Mouse (Mus musculus) midbrain, postnatal 0 days (tissue): ENCODE measurements around the gene S1pr5. TPM values are rescaled to one million over a fixed set of nuclear protein-coding genes. Genes with fewer than 3 reads are reported as not detected.

Source experiments
- ATAC-seq: fragments of 200-750 bp; cut with Nextera tagmentation; 2 replicates; pipeline ENCODE4 v1.8.0; 2017; ENCODE audit warnings: moderate number of reproducible peaks, mild to moderate bottlenecking, moderate TSS enrichment, moderate library complexity; ENCODE audit not compliant: low FRiP score
- DNase-seq: peaks from one replicate; pipeline ENCODE4 v3.0.0-alpha.2; 2015; ENCODE audit warnings: low spot score
- H3K27ac ChIP-seq: fragments of 300-500 bp; sonication (generic); 2 replicates; pipeline ENCODE4 v1.5.1; 2014; ENCODE audit warnings: low read depth, mild to moderate bottlenecking, low read length, mixed read lengths
- H3K27me3 ChIP-seq: fragments of 300-500 bp; sonication (generic); 2 replicates; pipeline ENCODE4 v1.6.1; 2014; ENCODE audit warnings: low read length, control low read depth, mixed read lengths; ENCODE audit not compliant: insufficient read depth
- H3K36me3 ChIP-seq: fragments of 300-500 bp; sonication (generic); 2 replicates; pipeline ENCODE4 v1.6.1; 2014; ENCODE audit warnings: low read length, control low read depth, mixed read lengths; ENCODE audit not compliant: insufficient read depth
- H3K4me1 ChIP-seq: fragments of 300-500 bp; sonication (generic); 2 replicates; pipeline ENCODE4 v1.6.1; 2014; ENCODE audit warnings: mild to moderate bottlenecking, control low read depth, antibody characterized with exemption, low read length, mixed read lengths; ENCODE audit not compliant: insufficient read depth
- H3K4me2 ChIP-seq: fragments of 300-500 bp; sonication (generic); 2 replicates; pipeline ENCODE4 v1.6.1; 2014; ENCODE audit warnings: low read depth, mild to moderate bottlenecking, low read length, mixed read lengths; ENCODE audit not compliant: poor library complexity, severe bottlenecking
- H3K4me3 ChIP-seq: fragments of 300-500 bp; sonication (generic); 2 replicates; pipeline ENCODE4 v1.5.1; 2014; ENCODE audit warnings: low read depth, mild to moderate bottlenecking, low read length, moderate library complexity
- H3K9ac ChIP-seq: fragments of 300-500 bp; sonication (generic); replicated peaks from 2 replicates; pipeline ENCODE4 v1.6.1; 2014; ENCODE audit warnings: mild to moderate bottlenecking, low read length, moderate library complexity, mixed read lengths; ENCODE audit not compliant: poor library complexity, severe bottlenecking
- H3K9me3 ChIP-seq: fragments of 300-500 bp; sonication (generic); 2 replicates; pipeline ENCODE4 v1.6.1; 2016; ENCODE audit warnings: low read length, control low read depth
- CTCF ChIP-seq: IDR thresholded peaks from 2 replicates; pipeline ENCODE4 v1.5.1; 2016; ENCODE audit warnings: antibody characterized with exemption, mild to moderate bottlenecking
- WGBS: fragments of 180-500 bp; shearing (Covaris S2); extraction: QIAGEN DNeasy Blood & Tissue Kit; methylation state at CpG from one replicate; pipeline ENCODE4 v1.1.7; 2014; 5-methylcytosine and 5-hydroxymethylcytosine counted together
- polyA plus RNA-seq: library from polyadenylated mRNA; unstranded; fragments of >200 nt; fragmentation: Nextera tagmentation; extraction: Ambion mirVana; gene quantifications from 2 replicates; pipeline ENCODE4 v1.2.1, GENCODE M21; 2015
- total RNA-seq: library from RNA; depleted of rRNA; stranded (reverse); fragments of >200 nt; gene quantifications from 2 replicates; pipeline ENCODE4 v1.2.3, GENCODE M21; 2014

The S1pr5 gene
- total and polyA plus RNA-seq, 2 experiments from 2014 or later = 2.7 to 4.2 TPM

DNA sequence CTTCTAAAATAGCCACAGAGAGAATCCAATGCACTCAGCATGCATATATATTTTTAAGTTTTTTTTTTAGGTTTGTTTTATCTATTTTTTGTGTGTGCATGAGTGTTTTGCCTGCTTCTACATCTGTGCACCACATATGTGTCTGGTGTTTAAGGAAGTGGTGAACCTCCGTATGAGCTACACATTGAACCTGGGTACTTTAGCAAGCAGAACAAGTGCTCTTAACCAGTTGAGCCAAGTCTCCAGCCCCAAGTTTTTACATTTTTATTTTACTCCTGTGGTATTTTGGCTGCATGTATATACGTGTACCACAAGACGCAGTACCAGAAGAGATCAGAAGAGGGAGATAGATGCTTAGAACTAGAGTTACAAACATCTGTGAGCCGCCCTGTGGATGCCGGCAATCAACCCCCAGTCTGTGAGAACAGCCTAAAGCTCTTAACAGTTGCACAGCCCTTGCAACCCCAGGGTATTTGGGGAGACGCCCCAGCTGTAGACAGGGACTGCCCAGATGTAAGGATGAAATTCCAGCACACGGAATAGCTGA lies 26.8 kb downstream of the S1pr5 start:
- TF ChIP-seq CTCF = peak; percentile 69
- H3K36me3 ChIP-seq = no peaks in the 10 kb centered on the region
- DNase-seq (peak; percentile 78), ATAC-seq (no peak)
- no peak overlapping the region for H3K9ac ChIP-seq
- no peak overlapping the region for H3K4me2 ChIP-seq
- no peak overlapping the region for H3K27ac ChIP-seq
- H3K4me3 ChIP-seq = no peak overlapping the region
- no peaks in the 10 kb centered on the region; the same call in 1 of the 2 replicates for H3K4me1 ChIP-seq
- WGBS = 22% methylated on average over 7 of the region's 7 CpGs
- no peaks in the 10 kb centered on the region for H3K9me3 ChIP-seq
- H3K27me3 ChIP-seq = no peaks in the 10 kb centered on the region

DNA sequence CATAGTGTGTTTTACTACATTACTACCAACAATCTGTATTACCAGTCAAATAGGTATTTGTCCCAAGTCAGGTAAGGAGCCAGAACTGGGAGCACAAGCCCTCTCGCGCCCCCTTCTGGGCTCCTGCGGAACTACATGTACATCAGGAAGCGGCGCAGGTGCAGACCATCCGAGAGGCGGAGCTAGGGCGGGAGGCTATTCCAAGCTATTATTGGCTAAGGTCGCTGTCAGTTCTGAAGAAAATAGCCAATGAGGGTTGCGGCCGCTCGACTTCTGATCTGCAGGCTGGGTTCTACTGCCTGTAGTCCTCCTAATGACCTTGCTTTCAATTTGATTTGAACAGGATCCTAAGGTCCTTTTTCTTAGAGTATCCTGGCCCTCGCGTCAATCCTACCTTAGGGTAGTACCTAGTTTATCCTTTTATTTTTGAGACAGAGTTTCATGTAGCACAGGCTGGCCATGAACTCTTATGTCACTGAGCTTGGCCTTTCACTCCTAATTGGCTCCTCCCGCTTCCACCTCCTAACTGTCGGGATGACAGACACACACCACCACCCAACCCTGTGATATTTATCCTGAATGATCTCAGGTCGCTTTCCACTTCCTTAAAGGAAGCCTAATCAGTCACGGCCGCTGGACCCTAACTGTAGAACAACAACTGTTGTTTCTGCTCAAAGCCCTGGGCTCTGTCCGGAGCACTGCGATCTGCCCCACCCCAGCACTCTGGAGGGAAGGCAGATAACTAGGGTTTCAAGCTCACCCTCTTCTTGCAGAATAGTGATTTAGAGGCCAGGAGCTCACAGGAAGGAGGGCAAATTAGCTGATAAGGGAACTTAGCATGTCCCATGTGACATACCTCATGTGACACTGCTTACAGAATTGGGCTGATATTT lies 27.5 kb downstream of the S1pr5 start:
- H3K27ac ChIP-seq = no peak overlapping the region
- H3K4me1 ChIP-seq = no peaks in the 10 kb centered on the region; the same call in 1 of the 2 replicates
- 17% methylated on average over 21 of the region's 21 CpGs for WGBS
- H3K27me3 ChIP-seq = no peaks in the 10 kb centered on the region
- peak overlapping the region; percentile 18; the same call in 1 of the 2 replicates for H3K4me3 ChIP-seq
- no peaks in the 10 kb centered on the region for H3K36me3 ChIP-seq
- H3K4me2 ChIP-seq = peak overlapping the region; percentile 35
- ATAC-seq (peak; percentile 85), DNase-seq (peak; percentile 96)
- no peaks in the 10 kb centered on the region for H3K9me3 ChIP-seq
- no peak overlapping the region for H3K9ac ChIP-seq
- peak; percentile 96 for TF ChIP-seq CTCF

DNA sequence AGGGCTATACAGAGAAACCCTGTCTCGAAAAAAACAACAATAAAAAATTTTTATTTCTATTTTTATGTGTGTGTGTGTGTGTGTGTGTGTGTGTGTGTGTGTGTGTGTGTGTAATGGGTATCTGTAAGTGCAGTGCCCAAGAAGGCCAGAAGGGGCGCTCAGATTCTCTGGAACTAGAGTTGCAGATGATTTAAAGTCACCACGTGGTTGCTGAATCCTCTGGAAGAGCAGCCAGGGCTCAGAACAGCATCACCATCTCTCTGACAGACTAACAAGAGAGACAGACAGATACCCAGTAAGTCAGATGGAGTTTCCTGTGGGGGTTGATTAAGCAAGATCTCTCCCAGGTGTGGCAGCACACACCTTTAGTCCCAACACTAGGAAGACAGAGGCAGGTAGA lies 28.4 kb downstream of the S1pr5 start:
- peak; percentile 38 for TF ChIP-seq CTCF
- DNase-seq = no peak
- Histone ChIP-seq H3K4me2 (no peak overlapping the region), H3K36me3 (no peaks in the 10 kb centered on the region), H3K9ac (no peak overlapping the region), H3K9me3 (no peaks in the 10 kb centered on the region), H3K27ac (no peak overlapping the region), H3K4me1 (no peaks in the 10 kb centered on the region; the same call in 1 of the 2 replicates), H3K4me3 (no peak overlapping the region), H3K27me3 (no peaks in the 10 kb centered on the region)
- no peak for ATAC-seq
- 50% methylated on average over 3 of the region's 3 CpGs for WGBS

DNA sequence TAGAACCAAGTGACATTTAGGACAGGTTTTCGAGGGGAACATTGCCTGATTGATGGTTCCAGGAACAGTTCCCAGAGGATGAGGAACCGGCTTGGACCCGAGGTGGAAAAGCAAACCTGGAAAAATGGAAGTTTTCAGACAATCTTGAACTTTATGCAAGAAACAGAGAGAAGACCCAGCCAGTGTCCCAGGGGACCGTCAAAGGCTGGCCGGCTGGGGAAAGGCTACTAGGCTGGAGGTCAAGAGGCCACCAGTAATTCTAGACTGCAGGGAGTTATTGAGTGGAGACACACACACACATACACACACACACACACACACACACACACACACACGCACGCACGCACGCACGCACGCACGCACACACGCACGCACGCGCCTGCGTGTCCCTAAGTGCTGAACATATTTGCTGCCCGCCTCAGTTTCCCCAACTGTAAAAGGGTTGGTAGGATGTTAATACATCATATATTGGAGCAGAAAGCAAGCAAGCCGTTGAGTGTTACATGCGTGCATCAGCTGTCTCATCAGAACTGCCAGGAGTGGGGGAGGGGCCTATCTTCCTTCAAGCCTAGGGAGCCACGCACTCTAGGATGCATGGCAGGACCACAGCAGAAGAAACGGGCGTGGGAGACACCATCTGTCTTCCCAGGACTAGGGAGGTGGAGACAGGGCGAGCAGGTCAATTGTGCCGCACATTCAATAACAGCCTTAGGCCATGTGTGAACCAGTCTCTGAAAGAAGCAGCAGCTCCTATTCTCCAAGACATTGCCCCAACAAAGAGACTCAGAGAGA lies 32.0 kb downstream of the S1pr5 start:
- TF ChIP-seq CTCF = no peak
- no peak overlapping the region for H3K4me2 ChIP-seq
- ATAC-seq = no peak

DNA sequence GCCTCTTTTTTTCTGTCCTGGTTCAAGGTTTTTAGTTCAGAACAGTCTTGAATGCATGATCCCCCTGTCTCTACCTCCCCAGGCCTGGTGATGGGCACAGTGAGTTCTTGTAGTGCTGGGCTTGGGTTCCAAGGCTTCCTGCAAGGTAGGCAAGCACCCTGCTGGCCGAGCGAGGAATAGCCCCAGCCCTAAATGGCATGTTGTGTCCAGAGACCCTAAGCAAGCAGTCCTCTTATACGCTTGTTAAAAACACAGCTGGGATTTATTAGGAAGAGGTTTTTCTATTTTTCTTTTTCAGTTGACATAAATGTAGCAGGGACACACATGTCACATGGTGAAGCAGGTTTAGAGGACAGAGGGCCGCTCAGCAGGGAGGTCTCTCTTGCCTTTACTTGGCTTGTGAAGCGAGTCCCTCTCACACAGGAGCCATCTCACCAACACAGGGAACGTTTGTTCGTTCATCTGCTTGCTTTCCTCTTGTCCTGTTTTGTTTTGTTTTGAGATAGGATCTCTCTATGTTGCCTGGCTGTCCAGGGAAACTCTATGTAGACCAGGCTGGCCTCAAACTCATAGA lies 34.5 kb downstream of the S1pr5 start:
- ATAC-seq (no peak), DNase-seq (no peak)
- peaks cover 18% of the 10 kb centered on the region; the same call in 1 of the 2 replicates for H3K36me3 ChIP-seq
- no peaks in the 10 kb centered on the region for H3K9me3 ChIP-seq
- H3K27ac ChIP-seq = no peak overlapping the region
- H3K27me3 ChIP-seq = no peaks in the 10 kb centered on the region
- peak; percentile 65 for TF ChIP-seq CTCF
- H3K4me2 ChIP-seq = no peak overlapping the region
- WGBS = 50% methylated on average over 7 of the region's 7 CpGs
- H3K4me1 ChIP-seq = no peaks in the 10 kb centered on the region
- H3K9ac ChIP-seq = no peak overlapping the region
- H3K4me3 ChIP-seq = no peak overlapping the region

More for the DNA sequence above, 32.0 kb downstream of the S1pr5 start:
- Histone ChIP-seq H3K36me3 (peaks cover 8% of the 10 kb centered on the region; the same call in 1 of the 2 replicates), H3K4me1 (no peaks in the 10 kb centered on the region; the same call in 1 of the 2 replicates), H3K9ac (no peak overlapping the region), H3K9me3 (no peaks in the 10 kb centered on the region), H3K4me3 (no peak overlapping the region), H3K27ac (no peak overlapping the region), H3K27me3 (no peaks in the 10 kb centered on the region)
- WGBS = 68% methylated on average over 25 of the region's 25 CpGs
- no peak for DNase-seq
